Mouse (Mus musculus): ENCODE results near the gene Gsto1. TPM values are rescaled to one million over a fixed set of nuclear protein-coding genes. Genes with fewer than 3 reads are reported as not detected.

Gene Gsto1
- polyA plus RNA-seq, 1 experiment from 2014 or later = 161 TPM

- peak; percentile 100 for ATAC-seq (ENCODE audit: low read depth)
- H3K27me3 ChIP-seq (ENCODE audit: control insufficient read depth, insufficient read depth, low read length) = no peaks in the 10 kb centered on the region
- H3K27ac ChIP-seq (ENCODE audit: low read depth, low read length) = peak within 1 kb of the TSS; percentile 90
- H3K4me1 ChIP-seq (ENCODE audit: control insufficient read depth, insufficient read depth, low read length) = 0 out of 2 replicates have a peak, but pooled peaks cover 3% of the 10 kb centered on the region
- H3K4me3 ChIP-seq (ENCODE audit: low read depth, low read length) = peak within 1 kb of the TSS; percentile 68
- no peaks in the 10 kb centered on the region for H3K36me3 ChIP-seq (ENCODE audit: control insufficient read depth, insufficient read depth, low read length)
- H3K4me2 ChIP-seq (ENCODE audit: low read depth, low read length) = peak within 1 kb of the TSS; percentile 64
- H3K9me3 ChIP-seq (ENCODE audit: control insufficient read depth, low read length) = no peaks in the 10 kb centered on the region
- WGBS = under 1% methylated on average over 49 of the region's 49 CpGs
- peak within 1 kb of the TSS; percentile 86 for H3K9ac ChIP-seq (replicated peaks; ENCODE audit: low read depth, low read length)
These were observed 10.7 kb downstream of the Gsto1 start, which contains the start of gene Gsto2 for GRCm38 (mm10) chr19:47865353-47865947. Gsto2 (plus strand) TSS chr19:47865534.

- H3K36me3 ChIP-seq (ENCODE audit: control insufficient read depth, insufficient read depth, low read length) = no peaks in the 10 kb centered on the region
- ATAC-seq (ENCODE audit: low read depth) = no peak
- 77% methylated on average over 4 of the region's 4 CpGs for WGBS
These were observed 12.9 kb downstream of the Gsto1 start for GRCm38 (mm10) chr19:47867628-47868175.

GRCm38 (mm10) chr19:47868951-47869350 lies 14.2 kb downstream of the Gsto1 start:
- Histone ChIP-seq H3K36me3 (ENCODE audit: control insufficient read depth, insufficient read depth, low read length) (no peaks in the 10 kb centered on the region), H3K27me3 (ENCODE audit: control insufficient read depth, insufficient read depth, low read length) (no peaks in the 10 kb centered on the region), H3K9me3 (ENCODE audit: control insufficient read depth, low read length) (no peaks in the 10 kb centered on the region), H3K4me1 (ENCODE audit: control insufficient read depth, insufficient read depth, low read length) (0 out of 2 replicates have a peak, but pooled peaks cover 3% of the 10 kb centered on the region), H3K4me2 (ENCODE audit: low read depth, low read length) (no peak overlapping the region), H3K9ac (replicated peaks; ENCODE audit: low read depth, low read length) (no peak overlapping the region), H3K27ac (ENCODE audit: low read depth, low read length) (no peak overlapping the region), H3K4me3 (ENCODE audit: low read depth, low read length) (no peak overlapping the region)
- 75% methylated on average over 4 of the region's 4 CpGs for WGBS
- ATAC-seq (ENCODE audit: low read depth) = no peak

More at GRCm38 (mm10) chr19:47867628-47868175, 12.9 kb downstream of the Gsto1 start:
- no peaks in the 10 kb centered on the region for H3K27me3 ChIP-seq (ENCODE audit: control insufficient read depth, insufficient read depth, low read length)
- H3K27ac ChIP-seq (ENCODE audit: low read depth, low read length) = no peak overlapping the region
- no peak overlapping the region for H3K9ac ChIP-seq (replicated peaks; ENCODE audit: low read depth, low read length)
- H3K4me2 ChIP-seq (ENCODE audit: low read depth, low read length) = no peak overlapping the region
- 0 out of 2 replicates have a peak, but pooled peaks cover 3% of the 10 kb centered on the region for H3K4me1 ChIP-seq (ENCODE audit: control insufficient read depth, insufficient read depth, low read length)
- H3K9me3 ChIP-seq (ENCODE audit: control insufficient read depth, low read length) = no peaks in the 10 kb centered on the region
- no peak overlapping the region for H3K4me3 ChIP-seq (ENCODE audit: low read depth, low read length)

GRCm38 (mm10) chr19:47869516-47869915 lies 14.7 kb downstream of the Gsto1 start:
- ATAC-seq (ENCODE audit: low read depth) = no peak
- Histone ChIP-seq H3K4me1 (ENCODE audit: control insufficient read depth, insufficient read depth, low read length) (0 out of 2 replicates have a peak, but pooled peaks cover 3% of the 10 kb centered on the region), H3K27me3 (ENCODE audit: control insufficient read depth, insufficient read depth, low read length) (no peaks in the 10 kb centered on the region), H3K36me3 (ENCODE audit: control insufficient read depth, insufficient read depth, low read length) (no peaks in the 10 kb centered on the region), H3K9ac (replicated peaks; ENCODE audit: low read depth, low read length) (no peak overlapping the region), H3K4me2 (ENCODE audit: low read depth, low read length) (no peak overlapping the region), H3K9me3 (ENCODE audit: control insufficient read depth, low read length) (no peaks in the 10 kb centered on the region), H3K27ac (ENCODE audit: low read depth, low read length) (no peak overlapping the region), H3K4me3 (ENCODE audit: low read depth, low read length) (no peak overlapping the region)
- 61% methylated on average over 3 of the region's 3 CpGs for WGBS

GRCm38 (mm10) chr19:47870102-47870666 lies 15.4 kb downstream of the Gsto1 start:
- H3K4me3 ChIP-seq (ENCODE audit: low read depth, low read length) = no peak overlapping the region
- H3K9ac ChIP-seq (replicated peaks; ENCODE audit: low read depth, low read length) = no peak overlapping the region
- H3K27ac ChIP-seq (ENCODE audit: low read depth, low read length) = no peak overlapping the region
- WGBS = 79% methylated on average over 7 of the region's 7 CpGs
- no peak overlapping the region for H3K4me2 ChIP-seq (ENCODE audit: low read depth, low read length)
- ATAC-seq (ENCODE audit: low read depth) = no peak
- no peaks in the 10 kb centered on the region for H3K9me3 ChIP-seq (ENCODE audit: control insufficient read depth, low read length)
- H3K4me1 ChIP-seq (ENCODE audit: control insufficient read depth, insufficient read depth, low read length) = no peaks in the 10 kb centered on the region
- no peaks in the 10 kb centered on the region for H3K27me3 ChIP-seq (ENCODE audit: control insufficient read depth, insufficient read depth, low read length)
- H3K36me3 ChIP-seq (ENCODE audit: control insufficient read depth, insufficient read depth, low read length) = no peaks in the 10 kb centered on the region

- Histone ChIP-seq H3K9me3 (ENCODE audit: control insufficient read depth, low read length) (no peaks in the 10 kb centered on the region), H3K4me2 (ENCODE audit: low read depth, low read length) (no peak overlapping the region), H3K4me1 (ENCODE audit: control insufficient read depth, insufficient read depth, low read length) (no peaks in the 10 kb centered on the region), H3K4me3 (ENCODE audit: low read depth, low read length) (no peak overlapping the region), H3K36me3 (ENCODE audit: control insufficient read depth, insufficient read depth, low read length) (no peaks in the 10 kb centered on the region), H3K9ac (replicated peaks; ENCODE audit: low read depth, low read length) (no peak overlapping the region), H3K27me3 (ENCODE audit: control insufficient read depth, insufficient read depth, low read length) (no peaks in the 10 kb centered on the region), H3K27ac (ENCODE audit: low read depth, low read length) (no peak overlapping the region)
- WGBS = 31% methylated on average over 10 of the region's 10 CpGs
- ATAC-seq (ENCODE audit: low read depth) = no peak
These were observed 16.7 kb downstream of the Gsto1 start for GRCm38 (mm10) chr19:47871515-47871914.

GRCm38 (mm10) chr19:47876252-47876651 lies 21.5 kb downstream of the Gsto1 start:
- Histone ChIP-seq H3K27me3 (ENCODE audit: control insufficient read depth, insufficient read depth, low read length) (no peaks in the 10 kb centered on the region), H3K9me3 (ENCODE audit: control insufficient read depth, low read length) (no peaks in the 10 kb centered on the region), H3K9ac (replicated peaks; ENCODE audit: low read depth, low read length) (no peak overlapping the region), H3K4me2 (ENCODE audit: low read depth, low read length) (no peak overlapping the region), H3K36me3 (ENCODE audit: control insufficient read depth, insufficient read depth, low read length) (no peaks in the 10 kb centered on the region), H3K27ac (ENCODE audit: low read depth, low read length) (no peak overlapping the region), H3K4me3 (ENCODE audit: low read depth, low read length) (no peak overlapping the region), H3K4me1 (ENCODE audit: control insufficient read depth, insufficient read depth, low read length) (no peaks in the 10 kb centered on the region)
- ATAC-seq (ENCODE audit: low read depth) = no peak
- WGBS = 84% methylated on average over 15 of the region's 15 CpGs

- Histone ChIP-seq H3K9ac (replicated peaks; ENCODE audit: low read depth, low read length) (no peak overlapping the region), H3K4me2 (ENCODE audit: low read depth, low read length) (no peak overlapping the region), H3K36me3 (ENCODE audit: control insufficient read depth, insufficient read depth, low read length) (no peaks in the 10 kb centered on the region), H3K27me3 (ENCODE audit: control insufficient read depth, insufficient read depth, low read length) (no peaks in the 10 kb centered on the region), H3K4me3 (ENCODE audit: low read depth, low read length) (no peak overlapping the region), H3K4me1 (ENCODE audit: control insufficient read depth, insufficient read depth, low read length) (no peaks in the 10 kb centered on the region), H3K27ac (ENCODE audit: low read depth, low read length) (no peak overlapping the region), H3K9me3 (ENCODE audit: control insufficient read depth, low read length) (no peaks in the 10 kb centered on the region)
- no peak for ATAC-seq (ENCODE audit: low read depth)
- 86% methylated on average over 7 of the region's 7 CpGs for WGBS
These were observed 26.8 kb downstream of the Gsto1 start for GRCm38 (mm10) chr19:47881538-47881937.

GRCm38 (mm10) chr19:47882151-47882881 lies 27.5 kb downstream of the Gsto1 start:
- no peaks in the 10 kb centered on the region for H3K36me3 ChIP-seq (ENCODE audit: control insufficient read depth, insufficient read depth, low read length)
- H3K4me3 ChIP-seq (ENCODE audit: low read depth, low read length) = no peak overlapping the region
- no peak overlapping the region for H3K27ac ChIP-seq (ENCODE audit: low read depth, low read length)
- H3K27me3 ChIP-seq (ENCODE audit: control insufficient read depth, insufficient read depth, low read length) = no peaks in the 10 kb centered on the region
- no peak overlapping the region for H3K9ac ChIP-seq (replicated peaks; ENCODE audit: low read depth, low read length)
- no peaks in the 10 kb centered on the region for H3K4me1 ChIP-seq (ENCODE audit: control insufficient read depth, insufficient read depth, low read length)
- no peaks in the 10 kb centered on the region for H3K9me3 ChIP-seq (ENCODE audit: control insufficient read depth, low read length)
- ATAC-seq (ENCODE audit: low read depth) = peak; percentile 81; the same call in 1 of the 2 replicates
- no peak overlapping the region for H3K4me2 ChIP-seq (ENCODE audit: low read depth, low read length)
- WGBS = 29% methylated on average over 11 of the region's 11 CpGs

Data from neural tube, embryonic 14.5 days (tissue).